Mouse (Mus musculus) lung, postnatal 10 days (tissue): ENCODE measurements around the gene Ankrd65.
A peak's percentile ranks its signal among the peaks of the same experiment; 100 is the strongest.
"Not testable (repeated sequence)": the region's sequence is repeated elsewhere in the genome, so short reads cannot be mapped to it uniquely, and the experiment has no call there.

Experiments used
- DNase-seq: peaks from one replicate; pipeline ENCODE4 v3.0.0; 2021

Gene Ankrd65

GRCm38 (mm10) chr4:155774971-155775740, 15.1 kb upstream of the Ankrd65 start:
- peak; percentile 81 for DNase-seq

GRCm38 (mm10) chr4:155775855-155776254, 14.4 kb upstream of the Ankrd65 start:
- peak; percentile 44 for DNase-seq

GRCm38 (mm10) chr4:155776704-155777335, 13.4 kb upstream of the Ankrd65 start:
- no peak for DNase-seq

GRCm38 (mm10) chr4:155777816-155778215, 12.4 kb upstream of the Ankrd65 start:
- peak; percentile 39 for DNase-seq

GRCm38 (mm10) chr4:155779498-155779897, 10.7 kb upstream of the Ankrd65 start:
- no peak for DNase-seq

- peak; percentile 73 for DNase-seq
Measured at GRCm38 (mm10) chr4:155780895-155781294, 9.3 kb upstream of the Ankrd65 start.

GRCm38 (mm10) chr4:155783486-155784080, 6.7 kb upstream of the Ankrd65 start:
- no peak for DNase-seq

- DNase-seq, result peak; percentile 92
Measured at GRCm38 (mm10) chr4:155784081-155784701, 6.0 kb upstream of the Ankrd65 start.

- no peak for DNase-seq
Measured at GRCm38 (mm10) chr4:155785246-155785645, 5.0 kb upstream of the Ankrd65 start.

- no peak for DNase-seq
Measured at GRCm38 (mm10) chr4:155785819-155786218, 4.4 kb upstream of the Ankrd65 start, which contains the start of gene Tmem88b. TSS of gene Tmem88b (minus strand) at chr4:155785874.

GRCm38 (mm10) chr4:155788300-155788699, 1.9 kb upstream of the Ankrd65 start:
- no peak for DNase-seq

GRCm38 (mm10) chr4:155788833-155789232, 1.4 kb upstream of the Ankrd65 start:
- not testable (repeated sequence) for DNase-seq

- no peak for DNase-seq
Measured at GRCm38 (mm10) chr4:155790650-155791161, 467 bp downstream of the Ankrd65 start.

- DNase-seq, result no peak
Measured at GRCm38 (mm10) chr4:155791240-155791933, 1.1 kb downstream of the Ankrd65 start.

- DNase-seq, result no peak
Measured at GRCm38 (mm10) chr4:155793730-155794129, 3.5 kb downstream of the Ankrd65 start.

GRCm38 (mm10) chr4:155802075-155802474, 11.8 kb downstream of the Ankrd65 start:
- no peak for DNase-seq

GRCm38 (mm10) chr4:155802741-155803339, 12.6 kb downstream of the Ankrd65 start, which contains the start of gene Mrpl20:
TSS of gene Mrpl20 (plus strand) at chr4:155802878.
- DNase-seq, result no peak

- peak; percentile 98 for DNase-seq
Measured at GRCm38 (mm10) chr4:155803340-155804041, 13.3 kb downstream of the Ankrd65 start.

GRCm38 (mm10) chr4:155807841-155808240, 17.6 kb downstream of the Ankrd65 start:
- no peak for DNase-seq

- peak; percentile 96 for DNase-seq
Measured at GRCm38 (mm10) chr4:155811929-155812664, 21.9 kb downstream of the Ankrd65 start, which contains the start of gene Ccnl2. TSS of gene Ccnl2 (plus strand) at chr4:155812489.
